Mouse (Mus musculus) myocyte (in vitro differentiated cells): ENCODE data around the gene Yipf2. TPM values are rescaled to one million over a fixed set of nuclear protein-coding genes. Genes with fewer than 3 reads are reported as not detected.
A peak's percentile ranks its signal among the peaks of the same experiment; 100 is the strongest.

Experiments used
- H3K27me3 ChIP-seq: one replicate; pipeline ENCODE4 v1.6.1; 2011; ENCODE audit not compliant: control insufficient read depth, insufficient read depth, insufficient read length
- H3K36me3 ChIP-seq: one replicate; pipeline ENCODE4 v1.6.1; 2011; ENCODE audit not compliant: control insufficient read depth, insufficient read depth
- H3K4me2 ChIP-seq: one replicate; pipeline ENCODE4 v1.6.1; 2011; ENCODE audit warnings: low read depth, control low read depth
- H3K4me3 ChIP-seq: one replicate; pipeline ENCODE4 v1.5.1; 2011; ENCODE audit warnings: mild to moderate bottlenecking, control low read depth, moderate library complexity
- H3K79me2 ChIP-seq: one replicate; pipeline ENCODE4 v1.6.1; 2011; ENCODE audit not compliant: control insufficient read depth, insufficient read depth
- H3ac ChIP-seq: one replicate; pipeline ENCODE4 v1.6.1; 2011; ENCODE audit not compliant: control insufficient read depth, insufficient read length
- CEBPB ChIP-seq: IDR thresholded peaks from 2 replicates; pipeline ENCODE4 v1.6.1; 2011; ENCODE audit warnings: mild to moderate bottlenecking, moderate library complexity; ENCODE audit not compliant: poor library complexity, insufficient read depth, severe bottlenecking
- E2F4 ChIP-seq: IDR thresholded peaks from one replicate; pipeline ENCODE4 v1.6.1; 2011; ENCODE audit warnings: mild to moderate bottlenecking, control low read depth, moderate library complexity; ENCODE audit not compliant: insufficient read depth
- MAX ChIP-seq: IDR thresholded peaks from one replicate; pipeline ENCODE4 v1.6.1; 2011; ENCODE audit warnings: low read depth, mild to moderate bottlenecking, control low read depth
- MYOD1 ChIP-seq, 3 experiments: IDR thresholded peaks; one replicate each; pipeline ENCODE4 v1.6.1; 2011; ENCODE audit warnings: control low read depth in 2 of 3, low read depth in 2 of 3, mild to moderate bottlenecking in 2 of 3, moderate library complexity in 1 of 3; ENCODE audit not compliant: insufficient read length in 2 of 3, control insufficient read depth in 1 of 3
- MYOG ChIP-seq, 3 experiments: IDR thresholded peaks; one replicate each; pipeline ENCODE4 v1.6.1; 2011; ENCODE audit warnings: control low read depth in 2 of 3, low read depth in 2 of 3, mild to moderate bottlenecking in 2 of 3; ENCODE audit not compliant: insufficient read length in 2 of 3, control insufficient read depth in 1 of 3, insufficient read depth in 1 of 3
- POLR2A ChIP-seq: IDR thresholded peaks from one replicate; pipeline ENCODE4 v1.6.1; 2011; ENCODE audit warnings: low read depth, mild to moderate bottlenecking, control low read depth, moderate library complexity; ENCODE audit not compliant: insufficient read length
- POLR2AphosphoS2 ChIP-seq: IDR thresholded peaks from one replicate; pipeline ENCODE4 v1.6.1; 2011; ENCODE audit warnings: low read depth, control low read depth; ENCODE audit not compliant: insufficient read length
- REST ChIP-seq: IDR thresholded peaks from one replicate; pipeline ENCODE4 v1.6.1; 2011; ENCODE audit warnings: mild to moderate bottlenecking, control low read depth, moderate library complexity; ENCODE audit not compliant: insufficient read depth, insufficient read length
- SRF ChIP-seq: IDR thresholded peaks from one replicate; pipeline ENCODE4 v1.6.1; 2011; ENCODE audit warnings: low read depth; ENCODE audit not compliant: control insufficient read depth, insufficient read length
- TCF12 ChIP-seq: IDR thresholded peaks from one replicate; pipeline ENCODE4 v1.6.1; 2011; ENCODE audit warnings: mild to moderate bottlenecking, control low read depth; ENCODE audit not compliant: poor library complexity, insufficient read depth, severe bottlenecking
- TCF3 ChIP-seq: IDR thresholded peaks from one replicate; pipeline ENCODE4 v1.6.1; 2011; ENCODE audit warnings: low read depth, control low read depth; ENCODE audit not compliant: insufficient read length
- USF1 ChIP-seq: IDR thresholded peaks from one replicate; pipeline ENCODE4 v1.6.1; 2011; ENCODE audit warnings: low read depth, mild to moderate bottlenecking, control low read depth, moderate library complexity
- polyA plus RNA-seq: library from polyadenylated mRNA; unstranded; fragments of >200 nt; fragmentation: generic; extraction: Trizol; gene quantifications from one replicate; pipeline ENCODE4 v1.2.1, GENCODE M21; 2012; ENCODE audit warnings: missing spikeins

The Yipf2 gene
- polyA plus RNA-seq, 1 experiment = 13.2 TPM

DNA sequence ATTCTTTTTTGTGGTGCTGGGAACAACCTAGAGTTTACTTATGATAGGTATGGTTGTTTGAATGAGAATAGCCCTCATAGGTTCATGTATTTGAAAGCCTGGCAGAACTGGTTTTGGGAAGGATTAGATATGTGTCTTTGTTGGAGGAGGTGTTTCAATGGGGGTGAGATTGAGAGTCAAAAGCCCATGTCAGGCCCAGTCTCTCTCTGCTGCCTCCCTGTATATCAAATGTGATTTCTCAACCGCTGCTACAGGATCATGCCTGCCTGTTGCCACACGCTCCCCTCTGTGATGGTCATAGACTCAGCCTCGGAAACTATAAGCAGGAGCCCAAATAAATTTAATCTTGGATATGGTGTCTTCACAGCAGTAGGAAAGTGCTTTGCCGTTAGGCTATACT is 27.6 kb upstream of the Yipf2 start:
- H3K79me2 ChIP-seq = peaks cover 88% of the 10 kb centered on the region
- TF ChIP-seq POLR2A (no peak), SRF (no peak), TCF12 (no peak), MYOG (IDR thresholded peaks at IDR 0.05; ENCODE audit: control insufficient read depth in 1 of 3, insufficient read depth in 1 of 3, insufficient read length in 2 of 3, low read depth in 2 of 3) (no peak), REST (no peak), CEBPB (no peak), USF1 (no peak), POLR2AphosphoS2 (no peak), TCF3 (no peak), MAX (no peak), E2F4 (no peak), MYOD1 (IDR thresholded peaks at IDR 0.05; ENCODE audit: control insufficient read depth in 1 of 3, insufficient read length in 2 of 3, low read depth in 2 of 3) (no peak)
- no peaks in the 10 kb centered on the region for H3K27me3 ChIP-seq
- no peak overlapping the region for H3K4me2 ChIP-seq
- no peak overlapping the region for H3K4me3 ChIP-seq
- H3ac ChIP-seq = no peak overlapping the region
- H3K36me3 ChIP-seq = no peaks in the 10 kb centered on the region

DNA sequence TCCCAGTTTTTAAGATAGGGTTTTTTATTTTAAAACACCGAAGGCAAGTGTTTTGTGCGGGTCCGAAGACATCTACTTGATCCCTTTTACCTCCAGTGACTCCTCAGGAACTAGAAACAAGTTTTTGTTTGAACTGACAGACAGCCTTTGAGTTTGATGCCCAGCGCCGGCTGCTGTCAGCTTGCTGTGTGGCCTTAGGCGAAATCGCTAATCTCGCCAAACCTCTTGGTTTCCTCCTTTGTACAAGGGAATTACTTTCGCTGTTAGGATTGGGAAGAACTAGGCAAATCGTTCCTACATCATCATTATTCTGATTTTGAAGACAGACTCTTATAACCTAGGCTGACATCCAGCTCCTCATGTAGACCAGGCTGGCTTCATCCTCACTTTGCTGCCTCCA is 24.4 kb upstream of the Yipf2 start:
- peak in 1 of 3 experiments; percentile 14 for TF ChIP-seq MYOD1 (IDR thresholded peaks at IDR 0.05; ENCODE audit: control insufficient read depth in 1 of 3, insufficient read length in 2 of 3, low read depth in 2 of 3)
- no peak for TF ChIP-seq E2F4
- H3K79me2 ChIP-seq = peaks cover 56% of the 10 kb centered on the region
- H3K4me2 ChIP-seq = peak overlapping the region; percentile 84
- H3K27me3 ChIP-seq = no peaks in the 10 kb centered on the region
- peak overlapping the region; percentile 92 for H3K4me3 ChIP-seq
- peak overlapping the region; percentile 53 for H3ac ChIP-seq
- no peaks in the 10 kb centered on the region for H3K36me3 ChIP-seq

DNA sequence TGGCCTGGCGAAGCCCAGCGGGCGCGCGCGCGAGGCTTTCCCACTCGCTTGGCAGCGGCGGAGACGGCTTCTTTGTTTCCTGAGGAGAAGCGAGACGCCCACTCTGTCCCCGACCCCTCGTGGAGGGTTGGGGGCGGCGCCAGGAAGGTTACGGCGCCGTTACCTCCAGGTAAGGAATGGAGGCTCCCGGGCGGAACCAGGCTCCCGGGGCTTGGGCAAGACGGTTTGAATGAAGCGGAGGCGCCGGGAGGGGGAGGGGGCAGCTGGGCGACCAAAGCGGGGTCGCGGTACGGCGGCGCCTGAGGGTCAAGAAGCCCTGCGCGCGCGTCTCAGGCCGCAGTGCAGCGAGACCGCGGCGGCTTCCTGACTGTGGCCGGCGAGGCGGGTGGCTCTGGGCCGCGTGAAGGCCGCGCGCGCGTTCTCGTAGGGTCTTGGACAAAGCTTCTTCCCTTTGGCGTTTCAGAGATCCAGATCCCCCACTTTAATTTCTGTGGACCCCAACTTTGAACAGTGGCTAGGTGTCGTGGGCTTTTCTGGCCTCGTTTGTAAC is 23.7 kb upstream of the Yipf2 start:
- Histone ChIP-seq H3ac (peak overlapping the region; percentile 53), H3K4me3 (peak overlapping the region; percentile 92), H3K36me3 (no peaks in the 10 kb centered on the region), H3K4me2 (peak overlapping the region; percentile 84), H3K79me2 (peaks cover 49% of the 10 kb centered on the region), H3K27me3 (no peaks in the 10 kb centered on the region)
- TF ChIP-seq MYOG (IDR thresholded peaks at IDR 0.05; ENCODE audit: control insufficient read depth in 1 of 3, insufficient read depth in 1 of 3, insufficient read length in 2 of 3, low read depth in 2 of 3) (peak in 1 of 3 experiments; percentile 20), POLR2AphosphoS2 (peak; percentile 60), E2F4 (no peak), POLR2A (peak; percentile 71)

DNA sequence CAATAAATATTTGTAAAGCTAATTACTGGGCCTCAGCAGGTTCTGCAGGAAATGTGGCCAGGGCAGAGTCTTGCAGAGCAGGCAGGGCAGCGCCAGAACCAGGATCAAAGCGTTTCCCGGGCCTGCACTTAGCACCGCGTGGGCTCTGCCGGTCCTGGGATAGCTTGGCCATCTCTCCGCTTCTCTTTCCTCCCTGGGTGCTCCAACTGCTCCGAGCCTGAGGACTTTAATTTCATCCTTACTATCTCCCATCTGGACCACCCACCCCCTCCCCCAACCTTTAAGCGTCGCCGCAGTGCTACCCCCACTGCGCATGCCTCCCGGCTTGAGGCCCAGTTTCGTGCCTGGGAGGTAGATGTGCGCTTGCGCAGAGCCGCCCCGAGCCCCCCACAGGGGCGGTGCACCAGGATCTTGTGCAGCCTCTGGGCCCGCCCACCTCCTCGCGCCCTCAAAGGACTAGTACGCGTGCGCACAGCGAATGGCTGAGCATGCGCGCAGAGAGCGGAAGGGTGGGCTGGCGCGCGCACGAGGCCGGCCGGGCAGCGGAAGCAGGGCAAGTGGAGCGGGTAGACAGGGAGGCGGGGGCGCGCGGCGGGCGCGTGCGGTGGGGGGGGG is 23.1 kb upstream of the Yipf2 start, which contains the start of gene Smarca4:
Smarca4 (plus strand) TSS at position 553 of the 615 bp plus-strand sequence.
- peak within 1 kb of the TSS; percentile 96 for H3K4me2 ChIP-seq
- peak within 1 kb of the TSS; percentile 53 for H3ac ChIP-seq
- H3K4me3 ChIP-seq = peak within 1 kb of the TSS; percentile 92
- no peaks in the 10 kb centered on the region for H3K36me3 ChIP-seq
- H3K79me2 ChIP-seq = peaks cover 43% of the 10 kb centered on the region
- TF ChIP-seq POLR2AphosphoS2 (peak; percentile 5), USF1 (no peak), REST (no peak), TCF3 (no peak), MAX (no peak), SRF (peak; percentile 7), MYOD1 (IDR thresholded peaks at IDR 0.05; ENCODE audit: control insufficient read depth in 1 of 3, insufficient read length in 2 of 3, low read depth in 2 of 3) (no peak), TCF12 (no peak), MYOG (IDR thresholded peaks at IDR 0.05; ENCODE audit: control insufficient read depth in 1 of 3, insufficient read depth in 1 of 3, insufficient read length in 2 of 3, low read depth in 2 of 3) (no peak), POLR2A (peak; percentile 59), E2F4 (no peak), CEBPB (no peak)
- H3K27me3 ChIP-seq = no peaks in the 10 kb centered on the region

DNA sequence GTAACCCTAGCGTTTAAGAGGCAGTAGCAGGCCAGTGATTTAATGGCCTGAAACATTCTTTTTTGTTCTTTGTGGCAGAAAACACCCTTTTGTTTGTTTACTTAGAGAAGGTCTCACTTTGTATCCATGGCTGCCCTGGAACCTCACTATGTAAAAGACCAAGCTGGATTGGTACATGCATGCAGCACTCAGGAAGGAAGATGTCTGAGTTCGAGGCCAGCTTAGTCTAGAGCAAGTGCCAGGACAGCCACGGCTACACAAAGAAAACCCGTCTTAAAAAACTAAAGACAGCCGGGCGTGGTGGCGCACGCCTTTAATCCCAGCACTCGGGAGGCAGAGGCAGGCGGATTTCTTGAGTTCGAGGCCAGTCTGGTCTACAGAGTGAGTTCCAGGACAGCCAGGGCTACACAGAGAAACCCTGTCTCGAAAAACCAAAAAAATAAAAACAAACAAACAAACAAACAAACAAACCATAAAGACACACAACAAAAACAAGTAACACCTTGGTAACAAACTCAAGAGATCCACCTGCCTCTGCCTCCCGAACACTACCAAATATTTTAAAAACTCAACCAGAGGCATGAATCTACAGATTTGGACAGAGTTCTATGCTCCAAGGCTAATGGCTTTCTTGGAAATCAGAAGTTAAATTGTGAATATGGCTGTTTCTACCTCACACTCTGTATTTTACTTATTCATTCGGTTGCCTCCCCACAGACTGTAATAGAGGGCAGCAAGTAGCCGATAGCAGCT is 22.4 kb upstream of the Yipf2 start:
- no peaks in the 10 kb centered on the region for H3K36me3 ChIP-seq
- peak overlapping the region; percentile 96 for H3K4me2 ChIP-seq
- H3K27me3 ChIP-seq = no peaks in the 10 kb centered on the region
- H3K4me3 ChIP-seq = peak overlapping the region; percentile 92
- peak overlapping the region; percentile 53 for H3ac ChIP-seq
- peaks cover 36% of the 10 kb centered on the region for H3K79me2 ChIP-seq
- no peak for TF ChIP-seq E2F4
- TF ChIP-seq MAX = no peak
- no peak for TF ChIP-seq TCF3
- no peak for TF ChIP-seq MYOD1 (IDR thresholded peaks at IDR 0.05; ENCODE audit: control insufficient read depth in 1 of 3, insufficient read length in 2 of 3, low read depth in 2 of 3)
- TF ChIP-seq MYOG (IDR thresholded peaks at IDR 0.05; ENCODE audit: control insufficient read depth in 1 of 3, insufficient read depth in 1 of 3, insufficient read length in 2 of 3, low read depth in 2 of 3) = no peak
- no peak for TF ChIP-seq REST
- TF ChIP-seq TCF12 = no peak
- no peak for TF ChIP-seq POLR2A
- TF ChIP-seq POLR2AphosphoS2 = no peak
- TF ChIP-seq SRF = no peak
- TF ChIP-seq CEBPB = no peak
- TF ChIP-seq USF1 = no peak
